Mouse (Mus musculus) midbrain, embryonic 11.5 days (tissue): ENCODE data around the gene Kcnk1. TPM values are rescaled to one million over a fixed set of nuclear protein-coding genes. Genes with fewer than 3 reads are reported as not detected.

ENCODE experiments used
- ATAC-seq: fragments of 200-750 bp; cut with Nextera tagmentation; 2 replicates; pipeline ENCODE4 v1.8.0; 2017; ENCODE audit warnings: moderate TSS enrichment, moderate library complexity; ENCODE audit not compliant: low FRiP score
- DNase-seq: peaks from one replicate; pipeline ENCODE4 v3.0.0; 2015; ENCODE audit warnings: low spot score; ENCODE audit errors: missing footprints
- H3K27ac ChIP-seq: fragments of 300-500 bp; sonication (generic); 2 replicates; pipeline ENCODE4 v1.5.1; 2014; ENCODE audit warnings: low read depth, low read length
- H3K27me3 ChIP-seq: fragments of 300-500 bp; sonication (generic); 2 replicates; pipeline ENCODE4 v1.6.1; 2014; ENCODE audit warnings: mild to moderate bottlenecking, low read length, moderate library complexity, mixed read lengths; ENCODE audit not compliant: control insufficient read depth, insufficient read depth
- H3K36me3 ChIP-seq: fragments of 300-500 bp; sonication (generic); 2 replicates; pipeline ENCODE4 v1.6.1; 2014; ENCODE audit warnings: mild to moderate bottlenecking, low read length, moderate library complexity, mixed read lengths; ENCODE audit not compliant: control insufficient read depth, insufficient read depth
- H3K4me1 ChIP-seq: fragments of 300-500 bp; sonication (generic); 2 replicates; pipeline ENCODE4 v1.6.1; 2014; ENCODE audit warnings: low read length; ENCODE audit not compliant: control insufficient read depth, insufficient read depth
- H3K4me2 ChIP-seq: fragments of 300-500 bp; sonication (generic); 2 replicates; pipeline ENCODE4 v1.6.1; 2014; ENCODE audit warnings: mild to moderate bottlenecking, moderate library complexity
- H3K4me3 ChIP-seq: fragments of 300-500 bp; sonication (generic); 2 replicates; pipeline ENCODE4 v1.5.1; 2014; ENCODE audit warnings: low read depth, low read length
- H3K9ac ChIP-seq: fragments of 300-500 bp; sonication (generic); 2 replicates; pipeline ENCODE4 v1.6.1; 2014; ENCODE audit warnings: low read length
- H3K9me3 ChIP-seq: fragments of 300-500 bp; sonication (generic); 2 replicates; pipeline ENCODE4 v1.6.1; 2016; ENCODE audit warnings: low read length; ENCODE audit not compliant: control insufficient read depth
- WGBS: fragments of 180-500 bp; shearing (Covaris S2); extraction: QIAGEN DNeasy Blood & Tissue Kit; methylation state at CpG from one replicate; pipeline ENCODE4 v1.1.7; 2014; 5-methylcytosine and 5-hydroxymethylcytosine counted together
- polyA plus RNA-seq: library from polyadenylated mRNA; unstranded; fragments of >200 nt; fragmentation: Nextera tagmentation; extraction: Ambion mirVana; gene quantifications from 2 replicates; pipeline ENCODE4 v1.2.1, GENCODE M21; 2014

Gene Kcnk1
- polyA plus RNA-seq, 1 experiment from 2014 or later = 3.8 TPM

DNA sequence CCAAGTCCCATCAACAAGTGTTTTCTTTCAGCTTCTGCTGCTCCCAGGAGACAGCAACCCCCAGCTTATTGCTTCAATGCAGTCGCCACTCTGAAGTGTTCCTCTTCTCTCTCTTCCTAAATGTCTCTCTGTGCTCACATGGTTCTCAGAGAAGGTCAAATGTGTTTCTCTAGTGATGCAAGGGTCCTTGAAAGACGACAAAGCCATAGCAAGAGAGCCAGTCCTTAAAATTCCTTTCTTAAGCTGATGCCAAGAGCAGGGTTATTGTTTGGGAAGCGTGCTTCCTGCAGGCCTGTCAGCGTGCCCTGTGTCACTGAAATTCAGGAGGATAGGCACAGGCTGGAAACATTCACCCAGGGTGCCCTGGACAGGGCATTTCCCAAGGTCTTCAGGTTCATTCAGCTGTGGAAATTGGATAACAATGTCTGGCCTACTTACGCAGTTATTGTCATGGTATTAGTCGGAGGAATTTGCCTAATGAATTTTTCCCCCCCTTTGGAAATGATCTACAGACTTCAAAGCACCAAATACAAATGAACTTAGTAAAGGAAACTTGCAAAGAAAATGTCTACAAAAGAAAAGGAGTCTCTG, 7.9 kb upstream of the Kcnk1 start:
- no peak overlapping the region for H3K4me3 ChIP-seq
- H3K9me3 ChIP-seq = no peaks in the 10 kb centered on the region
- ATAC-seq = no peak
- DNase-seq = peak; percentile 69
- H3K9ac ChIP-seq = no peak overlapping the region
- H3K4me1 ChIP-seq = peaks cover 8% of the 10 kb centered on the region
- H3K27me3 ChIP-seq = no peaks in the 10 kb centered on the region
- no peak overlapping the region for H3K27ac ChIP-seq
- 24% methylated on average over 6 of the region's 6 CpGs for WGBS
- H3K4me2 ChIP-seq = no peak overlapping the region
- no peaks in the 10 kb centered on the region for H3K36me3 ChIP-seq

DNA sequence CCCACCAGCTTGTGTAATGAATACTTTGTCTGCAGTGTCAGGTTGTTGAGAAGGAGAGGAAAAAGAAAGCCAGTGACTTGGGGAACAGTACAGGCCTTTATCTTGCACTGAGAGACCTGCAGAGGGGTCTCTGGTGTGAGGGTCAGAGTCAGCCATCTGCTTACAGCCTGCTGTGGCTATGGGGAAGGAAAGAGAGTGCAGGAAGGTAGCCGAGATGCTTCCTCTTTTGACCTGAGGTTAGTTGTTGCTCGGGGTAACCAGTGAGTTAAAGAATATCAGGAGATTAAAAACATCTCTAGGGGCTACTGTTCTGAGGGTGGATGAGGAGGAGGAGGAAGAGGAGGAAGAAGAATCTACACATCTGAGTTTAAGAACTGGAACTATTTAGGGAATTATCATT, 7.0 kb upstream of the Kcnk1 start:
- peaks cover 8% of the 10 kb centered on the region for H3K4me1 ChIP-seq
- H3K27ac ChIP-seq = no peak overlapping the region
- ATAC-seq = no peak
- WGBS = 54% methylated on average over 2 of the region's 2 CpGs
- no peak for DNase-seq
- H3K36me3 ChIP-seq = no peaks in the 10 kb centered on the region
- H3K9ac ChIP-seq = no peak overlapping the region
- no peak overlapping the region for H3K4me2 ChIP-seq
- H3K4me3 ChIP-seq = no peak overlapping the region
- no peaks in the 10 kb centered on the region for H3K27me3 ChIP-seq
- H3K9me3 ChIP-seq = no peaks in the 10 kb centered on the region

DNA sequence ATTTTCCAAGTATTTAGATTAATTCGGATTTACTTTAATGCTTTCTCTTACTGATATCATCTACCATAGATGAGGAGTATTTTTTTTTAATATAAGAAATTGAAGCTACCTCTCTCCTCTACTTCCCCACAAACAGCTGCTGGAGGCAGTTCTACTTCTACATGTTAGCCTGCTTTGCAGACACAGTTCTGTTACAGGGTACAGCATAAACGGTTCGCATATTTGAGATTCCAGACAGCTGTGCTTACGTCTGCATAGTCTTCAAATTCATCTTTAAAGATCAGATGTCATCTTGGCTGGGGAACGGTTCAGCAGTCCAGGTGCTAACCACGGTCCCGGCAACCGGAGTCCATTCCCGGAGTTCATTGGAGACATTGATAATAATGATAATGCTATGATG, 1.3 kb upstream of the Kcnk1 start:
- Histone ChIP-seq H3K4me3 (no peak overlapping the region), H3K4me1 (peaks cover 7% of the 10 kb centered on the region), H3K4me2 (no peak overlapping the region), H3K9me3 (no peaks in the 10 kb centered on the region), H3K36me3 (no peaks in the 10 kb centered on the region), H3K27ac (no peak overlapping the region), H3K9ac (no peak overlapping the region), H3K27me3 (peaks cover 23% of the 10 kb centered on the region)
- peak; percentile 53 for DNase-seq
- WGBS = 86% methylated on average over 9 of the region's 9 CpGs
- ATAC-seq = no peak

DNA sequence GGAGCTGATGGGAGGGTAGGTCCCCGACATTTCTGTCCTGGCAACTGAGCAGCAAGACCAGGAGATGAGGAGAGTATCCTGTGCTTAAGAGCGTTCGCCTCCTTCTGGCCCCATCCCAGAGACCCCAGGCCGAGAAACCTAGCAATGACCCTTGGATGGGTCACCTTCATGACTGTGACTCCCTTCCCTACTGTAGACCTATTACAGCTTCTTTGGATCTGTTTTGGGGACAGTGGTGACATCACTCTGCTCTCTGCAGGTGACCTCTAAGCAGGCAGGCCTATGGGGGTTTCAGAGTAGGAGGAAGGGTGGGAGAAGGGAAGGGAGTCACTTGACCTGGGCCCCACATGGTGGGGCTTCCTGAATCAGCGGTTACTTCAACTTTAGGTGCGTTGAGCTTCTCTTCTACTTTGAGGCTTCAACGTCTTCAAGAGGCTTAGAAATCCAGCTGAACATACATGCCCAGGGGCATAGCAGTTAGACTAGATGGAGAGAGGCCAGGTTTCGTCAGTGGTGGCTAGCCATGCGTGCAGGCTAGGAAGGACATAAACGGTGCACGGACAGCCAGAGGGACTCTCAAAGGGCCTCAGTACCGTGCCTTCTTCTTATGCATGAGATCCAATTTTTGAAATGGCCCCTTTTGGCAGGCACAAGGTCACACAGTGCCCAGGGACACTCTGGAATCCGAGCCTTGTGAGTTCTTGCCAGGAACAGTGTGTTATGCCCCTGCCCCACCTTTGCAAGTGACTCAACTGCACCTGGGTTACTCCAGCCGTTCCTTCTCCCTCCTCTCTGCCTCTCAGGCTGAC, 1.3 kb downstream of the Kcnk1 start:
- Histone ChIP-seq H3K4me2 (peak overlapping the region; percentile 75), H3K36me3 (no peaks in the 10 kb centered on the region), H3K4me3 (peak overlapping the region; percentile 39), H3K27me3 (peaks cover 23% of the 10 kb centered on the region), H3K27ac (no peak overlapping the region), H3K9ac (peak overlapping the region; percentile 61), H3K9me3 (no peaks in the 10 kb centered on the region), H3K4me1 (peaks cover 7% of the 10 kb centered on the region)
- DNase-seq = peak; percentile 85
- no peak for ATAC-seq
- 11% methylated on average over 14 of the region's 14 CpGs for WGBS

DNA sequence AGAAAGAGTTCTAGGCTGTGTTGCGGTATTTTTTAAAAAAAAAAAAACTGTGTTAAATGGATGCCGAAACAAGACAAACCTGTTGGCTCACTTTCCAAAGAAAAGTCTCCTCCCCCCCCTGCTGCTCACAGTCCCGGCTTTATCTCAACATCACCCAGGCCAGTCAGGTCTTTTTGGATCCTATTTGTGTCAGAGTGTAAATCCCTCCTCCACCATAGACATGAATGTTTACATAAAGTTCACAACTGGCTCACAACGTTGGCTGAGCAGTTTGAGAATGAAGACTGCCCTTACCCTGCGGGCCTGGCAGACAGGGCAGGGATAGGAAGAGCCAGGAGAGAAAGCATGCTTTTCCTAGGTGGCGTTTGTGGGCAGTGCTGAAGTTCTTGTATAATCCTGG, 2.0 kb downstream of the Kcnk1 start:
- no peak for DNase-seq
- Histone ChIP-seq H3K4me3 (no peak overlapping the region), H3K4me2 (no peak overlapping the region), H3K36me3 (no peaks in the 10 kb centered on the region), H3K27ac (no peak overlapping the region), H3K9ac (no peak overlapping the region), H3K9me3 (no peaks in the 10 kb centered on the region), H3K27me3 (peaks cover 23% of the 10 kb centered on the region), H3K4me1 (peaks cover 7% of the 10 kb centered on the region)
- WGBS = 28% methylated on average over 6 of the region's 6 CpGs
- no peak for ATAC-seq

DNA sequence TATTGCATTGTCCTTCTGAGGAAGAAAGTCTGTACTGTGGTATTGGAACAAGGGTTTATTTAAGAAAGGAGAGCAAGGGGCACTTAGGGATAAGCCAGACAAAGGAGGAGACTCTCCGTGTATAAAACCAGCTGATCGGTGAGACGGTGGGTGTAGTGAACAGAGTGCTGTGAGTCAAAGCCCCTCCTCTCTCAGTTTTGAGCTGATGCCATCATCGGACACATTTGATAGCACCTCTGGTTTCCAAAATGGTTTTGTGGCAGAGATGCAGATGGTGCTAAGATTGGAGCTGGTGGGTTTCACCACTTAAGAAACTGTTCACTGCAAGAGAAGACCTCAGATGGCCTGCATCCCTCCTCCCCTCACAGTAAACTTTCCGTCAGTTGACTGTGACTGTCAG, 2.6 kb downstream of the Kcnk1 start:
- Histone ChIP-seq H3K4me1 (peaks cover 7% of the 10 kb centered on the region), H3K27me3 (peaks cover 23% of the 10 kb centered on the region), H3K4me3 (no peak overlapping the region), H3K9me3 (no peaks in the 10 kb centered on the region), H3K36me3 (no peaks in the 10 kb centered on the region), H3K27ac (no peak overlapping the region), H3K4me2 (no peak overlapping the region), H3K9ac (no peak overlapping the region)
- WGBS = 67% methylated on average over 5 of the region's 5 CpGs
- no peak for ATAC-seq
- no peak for DNase-seq

DNA sequence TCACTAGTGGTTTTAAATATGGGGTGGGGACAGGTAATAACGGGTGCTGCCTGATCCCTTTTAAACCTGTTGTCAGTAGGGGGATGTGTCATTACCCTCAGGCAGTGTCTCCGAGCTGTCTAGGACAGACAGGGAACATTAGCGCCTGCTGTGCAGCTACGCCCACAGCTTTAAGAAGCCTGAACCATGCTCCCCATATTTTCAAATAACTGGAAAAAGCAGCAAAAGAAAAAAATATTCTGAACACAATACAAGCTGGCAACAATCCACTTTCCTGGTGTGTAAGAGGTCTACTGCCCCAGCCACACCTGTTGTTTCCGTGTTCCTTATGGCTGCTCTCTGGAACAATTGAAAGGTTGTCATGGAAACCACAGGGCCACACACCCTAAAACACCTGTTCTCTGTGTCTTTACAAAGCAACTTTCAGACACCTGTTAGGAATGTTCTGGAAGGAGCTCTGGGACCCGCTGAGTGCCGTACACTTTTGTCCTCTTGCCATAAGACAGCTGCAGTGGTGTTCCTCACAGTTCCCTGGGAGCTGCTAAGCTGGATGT, 4.9 kb downstream of the Kcnk1 start:
- no peaks in the 10 kb centered on the region for H3K9me3 ChIP-seq
- WGBS = 76% methylated on average over 7 of the region's 7 CpGs
- H3K27me3 ChIP-seq = peaks cover 20% of the 10 kb centered on the region
- ATAC-seq (no peak), DNase-seq (no peak)
- H3K4me1 ChIP-seq = peaks cover 7% of the 10 kb centered on the region
- no peak overlapping the region for H3K9ac ChIP-seq
- no peak overlapping the region for H3K4me2 ChIP-seq
- no peak overlapping the region for H3K27ac ChIP-seq
- H3K4me3 ChIP-seq = no peak overlapping the region
- H3K36me3 ChIP-seq = no peaks in the 10 kb centered on the region

DNA sequence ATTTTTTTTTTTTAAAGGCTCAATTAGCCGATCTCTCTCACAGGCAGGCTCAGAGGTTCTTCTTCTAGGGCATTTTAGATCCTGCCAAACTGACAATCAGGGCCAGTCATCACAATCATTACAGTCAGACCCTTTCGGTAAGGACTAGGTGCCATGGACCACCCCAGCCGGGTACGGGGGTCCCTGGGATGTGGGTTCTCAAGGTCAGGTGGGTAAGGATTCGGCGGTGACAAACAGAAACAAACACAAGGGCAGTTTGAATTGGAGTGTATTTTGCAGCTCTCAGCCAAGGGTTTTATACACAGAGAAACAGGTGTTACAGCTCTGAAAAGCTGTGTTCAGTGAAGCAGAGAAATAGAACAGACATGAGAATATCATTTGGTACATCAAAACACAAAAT, 8.6 kb downstream of the Kcnk1 start:
- H3K4me2 ChIP-seq = no peak overlapping the region
- ATAC-seq (no peak), DNase-seq (no peak)
- H3K27me3 ChIP-seq = no peaks in the 10 kb centered on the region
- no peaks in the 10 kb centered on the region for H3K36me3 ChIP-seq
- no peak overlapping the region for H3K4me3 ChIP-seq
- no peaks in the 10 kb centered on the region for H3K4me1 ChIP-seq
- WGBS = 90% methylated on average over 6 of the region's 6 CpGs
- no peak overlapping the region for H3K9ac ChIP-seq
- H3K9me3 ChIP-seq = no peaks in the 10 kb centered on the region
- H3K27ac ChIP-seq = no peak overlapping the region

DNA sequence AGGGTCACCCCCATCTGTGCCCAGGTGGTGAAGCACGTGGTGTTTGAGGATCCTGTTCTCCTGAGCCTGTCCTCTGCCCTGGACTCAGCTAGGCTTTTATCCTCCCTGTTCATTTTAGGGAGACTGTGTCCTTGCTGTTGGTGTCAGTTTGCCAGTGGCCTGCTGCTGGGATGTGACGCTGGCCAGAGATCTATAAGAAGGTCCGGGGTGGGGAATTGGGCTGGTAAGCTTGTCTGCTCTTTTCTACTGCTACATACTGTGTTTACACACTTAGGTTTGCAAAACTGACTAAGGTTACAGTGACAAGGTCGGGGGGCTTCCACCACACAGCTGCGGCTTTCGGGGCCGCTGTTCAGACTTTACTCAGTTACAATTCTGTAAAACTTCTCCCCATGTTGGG, 10.0 kb downstream of the Kcnk1 start:
- 73% methylated on average over 7 of the region's 7 CpGs for WGBS

More for the DNA sequence above, 10.0 kb downstream of the Kcnk1 start:
- DNase-seq (no peak), ATAC-seq (no peak)
- Histone ChIP-seq H3K9ac (no peak overlapping the region), H3K27me3 (no peaks in the 10 kb centered on the region), H3K27ac (no peak overlapping the region), H3K4me3 (no peak overlapping the region), H3K4me2 (no peak overlapping the region), H3K4me1 (no peaks in the 10 kb centered on the region), H3K9me3 (no peaks in the 10 kb centered on the region), H3K36me3 (no peaks in the 10 kb centered on the region)
